Mouse (Mus musculus): ENCODE data around the gene Ssna1. TPM values are rescaled to one million over a fixed set of nuclear protein-coding genes. Genes with fewer than 3 reads are reported as not detected.

Gene Ssna1
- polyA plus RNA-seq, 1 experiment from 2014 or later = 246 TPM

GRCm38 (mm10) chr2:25292054-25292544 is 19.9 kb upstream of the Ssna1 start:
- ATAC-seq (ENCODE audit: insufficient number of reproducible peaks, insufficient read depth, low FRiP score, low read depth) = 0 out of 2 replicates have a peak, but pooled peaks have one; percentile 14
- WGBS = 4% methylated on average over 31 of the region's 43 CpGs
- Histone ChIP-seq H3K4me1 (ENCODE audit: control insufficient read depth, insufficient read depth, low read length) (peaks cover 7% of the 10 kb centered on the region), H3K9ac (replicated peaks; ENCODE audit: low read depth, low read length) (0 out of 2 replicates have a peak overlapping the region, but pooled peaks have one; percentile 10), H3K4me3 (ENCODE audit: low read depth, low read length) (peak overlapping the region; percentile 28), H3K36me3 (ENCODE audit: control insufficient read depth, insufficient read depth, low read length) (no peaks in the 10 kb centered on the region), H3K4me2 (replicated peaks; ENCODE audit: low read depth, low read length) (peak overlapping the region; percentile 46), H3K27me3 (ENCODE audit: control insufficient read depth, insufficient read depth, low read length) (peaks cover 44% of the 10 kb centered on the region), H3K27ac (ENCODE audit: low read length) (no peak overlapping the region), H3K9me3 (ENCODE audit: control insufficient read depth, low read depth, low read length) (no peaks in the 10 kb centered on the region)

- Histone ChIP-seq H3K27ac (ENCODE audit: low read length) (no peak overlapping the region), H3K4me3 (ENCODE audit: low read depth, low read length) (peak overlapping the region; percentile 28; the same call in 1 of the 2 replicates), H3K27me3 (ENCODE audit: control insufficient read depth, insufficient read depth, low read length) (peaks cover 44% of the 10 kb centered on the region), H3K9ac (replicated peaks; ENCODE audit: low read depth, low read length) (0 out of 2 replicates have a peak overlapping the region, but pooled peaks have one; percentile 10), H3K4me2 (replicated peaks; ENCODE audit: low read depth, low read length) (peak overlapping the region; percentile 46), H3K4me1 (ENCODE audit: control insufficient read depth, insufficient read depth, low read length) (peaks cover 10% of the 10 kb centered on the region), H3K9me3 (ENCODE audit: control insufficient read depth, low read depth, low read length) (no peaks in the 10 kb centered on the region), H3K36me3 (ENCODE audit: control insufficient read depth, insufficient read depth, low read length) (no peaks in the 10 kb centered on the region)
- ATAC-seq (ENCODE audit: insufficient number of reproducible peaks, insufficient read depth, low FRiP score, low read depth) = no peak
- WGBS = 8% methylated on average over 32 of the region's 32 CpGs
Measured at GRCm38 (mm10) chr2:25291184-25292053, 19.2 kb upstream of the Ssna1 start.

- Histone ChIP-seq H3K9me3 (ENCODE audit: control insufficient read depth, low read depth, low read length) (no peaks in the 10 kb centered on the region), H3K36me3 (ENCODE audit: control insufficient read depth, insufficient read depth, low read length) (peaks cover 1% of the 10 kb centered on the region; the same call in 1 of the 2 replicates), H3K4me1 (ENCODE audit: control insufficient read depth, insufficient read depth, low read length) (peaks cover 15% of the 10 kb centered on the region), H3K4me2 (replicated peaks; ENCODE audit: low read depth, low read length) (peak overlapping the region; percentile 26), H3K27ac (ENCODE audit: low read length) (no peak overlapping the region), H3K9ac (replicated peaks; ENCODE audit: low read depth, low read length) (no peak overlapping the region), H3K4me3 (ENCODE audit: low read depth, low read length) (peak overlapping the region; percentile 5), H3K27me3 (ENCODE audit: control insufficient read depth, insufficient read depth, low read length) (peaks cover 44% of the 10 kb centered on the region)
- 1% methylated on average over 18 of the region's 18 CpGs for WGBS
- no peak for ATAC-seq (ENCODE audit: insufficient number of reproducible peaks, insufficient read depth, low FRiP score, low read depth)
Measured at GRCm38 (mm10) chr2:25290816-25291130, 18.5 kb upstream of the Ssna1 start.

- peaks cover 18% of the 10 kb centered on the region for H3K4me1 ChIP-seq (ENCODE audit: control insufficient read depth, insufficient read depth, low read length)
- no peaks in the 10 kb centered on the region for H3K9me3 ChIP-seq (ENCODE audit: control insufficient read depth, low read depth, low read length)
- peak overlapping the region; percentile 5 for H3K4me3 ChIP-seq (ENCODE audit: low read depth, low read length)
- no peak for ATAC-seq (ENCODE audit: insufficient number of reproducible peaks, insufficient read depth, low FRiP score, low read depth)
- peaks cover 44% of the 10 kb centered on the region for H3K27me3 ChIP-seq (ENCODE audit: control insufficient read depth, insufficient read depth, low read length)
- peak overlapping the region; percentile 26 for H3K4me2 ChIP-seq (replicated peaks; ENCODE audit: low read depth, low read length)
- H3K9ac ChIP-seq (replicated peaks; ENCODE audit: low read depth, low read length) = no peak overlapping the region
- WGBS = 1% methylated on average over 54 of the region's 54 CpGs
- peaks cover 6% of the 10 kb centered on the region for H3K36me3 ChIP-seq (ENCODE audit: control insufficient read depth, insufficient read depth, low read length)
- H3K27ac ChIP-seq (ENCODE audit: low read length) = no peak overlapping the region
Measured at GRCm38 (mm10) chr2:25290101-25290815, 18.0 kb upstream of the Ssna1 start.

- no peak for ATAC-seq (ENCODE audit: insufficient number of reproducible peaks, insufficient read depth, low FRiP score, low read depth)
- H3K4me2 ChIP-seq (replicated peaks; ENCODE audit: low read depth, low read length) = peak within 1 kb of the TSS; percentile 26
- H3K9ac ChIP-seq (replicated peaks; ENCODE audit: low read depth, low read length) = no peak within 1 kb of the TSS
- H3K27me3 ChIP-seq (ENCODE audit: control insufficient read depth, insufficient read depth, low read length) = peaks cover 44% of the 10 kb centered on the region
- no peaks in the 10 kb centered on the region for H3K9me3 ChIP-seq (ENCODE audit: control insufficient read depth, low read depth, low read length)
- no peak within 1 kb of the TSS for H3K27ac ChIP-seq (ENCODE audit: low read length)
- 14% methylated on average over 11 of the region's 11 CpGs for WGBS
- peak within 1 kb of the TSS; percentile 5 for H3K4me3 ChIP-seq (ENCODE audit: low read depth, low read length)
- peaks cover 12% of the 10 kb centered on the region for H3K36me3 ChIP-seq (ENCODE audit: control insufficient read depth, insufficient read depth, low read length)
- peaks cover 18% of the 10 kb centered on the region for H3K4me1 ChIP-seq (ENCODE audit: control insufficient read depth, insufficient read depth, low read length)
Measured at GRCm38 (mm10) chr2:25289651-25290050, 17.4 kb upstream of the Ssna1 start, which contains the start of gene Lrrc26. Gene Lrrc26 (plus strand): TSS chr2:25289915.

GRCm38 (mm10) chr2:25288734-25289345 is 16.6 kb upstream of the Ssna1 start:
- peaks cover 44% of the 10 kb centered on the region for H3K27me3 ChIP-seq (ENCODE audit: control insufficient read depth, insufficient read depth, low read length)
- no peak for ATAC-seq (ENCODE audit: insufficient number of reproducible peaks, insufficient read depth, low FRiP score, low read depth)
- H3K4me1 ChIP-seq (ENCODE audit: control insufficient read depth, insufficient read depth, low read length) = peaks cover 18% of the 10 kb centered on the region
- no peak overlapping the region for H3K27ac ChIP-seq (ENCODE audit: low read length)
- H3K4me3 ChIP-seq (ENCODE audit: low read depth, low read length) = no peak overlapping the region
- WGBS = 76% methylated on average over 7 of the region's 7 CpGs
- H3K9ac ChIP-seq (replicated peaks; ENCODE audit: low read depth, low read length) = no peak overlapping the region
- peaks cover 21% of the 10 kb centered on the region for H3K36me3 ChIP-seq (ENCODE audit: control insufficient read depth, insufficient read depth, low read length)
- no peaks in the 10 kb centered on the region for H3K9me3 ChIP-seq (ENCODE audit: control insufficient read depth, low read depth, low read length)
- H3K4me2 ChIP-seq (replicated peaks; ENCODE audit: low read depth, low read length) = no peak overlapping the region

GRCm38 (mm10) chr2:25287927-25288649 is 15.8 kb upstream of the Ssna1 start, which contains the start of gene Tmem210:
Gene Tmem210 (plus strand): TSS chr2:25288145.
- Histone ChIP-seq H3K27ac (ENCODE audit: low read length) (peak within 1 kb of the TSS; percentile 88; the same call in 1 of the 2 replicates), H3K4me3 (ENCODE audit: low read depth, low read length) (no peak within 1 kb of the TSS), H3K9me3 (ENCODE audit: control insufficient read depth, low read depth, low read length) (no peaks in the 10 kb centered on the region), H3K36me3 (ENCODE audit: control insufficient read depth, insufficient read depth, low read length) (peaks cover 28% of the 10 kb centered on the region), H3K4me2 (replicated peaks; ENCODE audit: low read depth, low read length) (no peak within 1 kb of the TSS), H3K9ac (replicated peaks; ENCODE audit: low read depth, low read length) (no peak within 1 kb of the TSS), H3K4me1 (ENCODE audit: control insufficient read depth, insufficient read depth, low read length) (peaks cover 18% of the 10 kb centered on the region), H3K27me3 (ENCODE audit: control insufficient read depth, insufficient read depth, low read length) (peaks cover 44% of the 10 kb centered on the region)
- no peak for ATAC-seq (ENCODE audit: insufficient number of reproducible peaks, insufficient read depth, low FRiP score, low read depth)
- 83% methylated on average over 6 of the region's 6 CpGs for WGBS

Data from stomach, embryonic 14.5 days (tissue).